Mouse (Mus musculus): ENCODE measurements around the gene Pot1a.

Pot1a gene

DNA sequence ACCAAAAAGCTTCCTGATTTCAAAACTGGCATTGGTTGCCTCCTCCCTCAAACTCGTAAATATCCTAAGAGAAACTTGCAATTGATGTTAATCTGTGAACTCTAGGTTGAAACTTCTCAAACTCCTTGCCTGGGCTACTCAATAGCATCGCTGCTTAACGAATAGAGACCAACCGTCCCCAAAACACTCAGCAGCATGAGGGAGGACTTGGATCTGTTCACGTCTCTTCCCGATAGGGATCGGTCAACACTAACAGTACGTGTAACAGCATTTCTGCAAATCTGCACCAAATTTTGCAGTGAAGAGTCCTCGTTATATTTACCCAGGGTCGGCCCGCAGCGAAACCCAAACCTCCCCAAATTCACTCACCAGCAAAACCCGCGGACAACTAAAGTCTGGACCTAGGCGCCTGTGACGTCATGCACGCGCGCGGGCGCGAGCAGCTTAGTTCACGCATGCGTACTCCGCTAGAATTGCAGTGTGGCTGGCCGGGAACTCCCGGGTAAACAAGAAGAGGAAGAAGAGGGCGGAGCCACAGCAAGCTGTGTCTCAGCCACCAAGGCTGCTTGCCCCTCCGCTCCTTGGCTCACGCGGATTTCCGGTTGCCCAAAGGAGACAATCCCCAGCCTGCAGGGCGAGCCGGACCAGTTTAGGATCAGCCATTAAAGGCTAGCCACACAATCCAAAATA is at the start of gene Pot1a:
Pot1a (minus strand) TSS at position 441 of the 690 bp plus-strand sequence.
- peak; percentile 93 to 97 for DNase-seq (ENCODE audit: low spot score in 2 of 2)

GRCm38 (mm10) chr6:25836261-25836660 is 27.2 kb upstream of the Pot1a start:
- no peak for DNase-seq (ENCODE audit: low spot score in 2 of 2)

GRCm38 (mm10) chr6:25806021-25806420 is 3.0 kb downstream of the Pot1a start:
- DNase-seq (ENCODE audit: low spot score in 2 of 2), result no peak

GRCm38 (mm10) chr6:25802269-25802668 is 6.8 kb downstream of the Pot1a start:
- DNase-seq (ENCODE audit: low spot score in 2 of 2), result no peak

GRCm38 (mm10) chr6:25801230-25801629 is 7.8 kb downstream of the Pot1a start:
- DNase-seq (ENCODE audit: low spot score in 2 of 2), result no peak

- no peak for DNase-seq (ENCODE audit: low spot score in 2 of 2)
Observed at GRCm38 (mm10) chr6:25768238-25768637, 40.8 kb downstream of the Pot1a start.

- DNase-seq (ENCODE audit: low spot score in 2 of 2), result no peak
Observed at GRCm38 (mm10) chr6:25767552-25767951, 41.5 kb downstream of the Pot1a start.

DNA sequence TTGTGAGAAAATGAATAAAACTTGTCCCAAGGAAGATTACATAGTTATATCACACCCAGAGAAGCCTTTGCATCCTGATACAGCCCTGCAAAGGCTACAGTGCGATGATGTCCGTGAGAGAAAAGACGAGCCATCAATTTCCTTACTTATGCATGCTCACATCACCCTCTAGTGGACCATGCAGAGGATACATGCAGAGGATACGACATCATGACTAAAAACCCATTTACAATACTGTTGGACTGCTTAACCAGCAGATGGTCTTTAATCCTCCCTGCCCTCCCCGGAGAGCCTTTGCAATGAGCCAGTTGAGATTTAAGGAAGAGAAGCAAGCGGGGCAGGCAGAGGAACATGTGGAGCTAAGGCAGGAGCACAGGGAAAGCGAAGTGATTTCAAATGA is 42.0 kb downstream of the Pot1a start:
- no peak for DNase-seq (ENCODE audit: low spot score in 2 of 2)

GRCm38 (mm10) chr6:25766283-25766682 is 42.8 kb downstream of the Pot1a start:
- DNase-seq (ENCODE audit: low spot score in 2 of 2), result no peak

DNA sequence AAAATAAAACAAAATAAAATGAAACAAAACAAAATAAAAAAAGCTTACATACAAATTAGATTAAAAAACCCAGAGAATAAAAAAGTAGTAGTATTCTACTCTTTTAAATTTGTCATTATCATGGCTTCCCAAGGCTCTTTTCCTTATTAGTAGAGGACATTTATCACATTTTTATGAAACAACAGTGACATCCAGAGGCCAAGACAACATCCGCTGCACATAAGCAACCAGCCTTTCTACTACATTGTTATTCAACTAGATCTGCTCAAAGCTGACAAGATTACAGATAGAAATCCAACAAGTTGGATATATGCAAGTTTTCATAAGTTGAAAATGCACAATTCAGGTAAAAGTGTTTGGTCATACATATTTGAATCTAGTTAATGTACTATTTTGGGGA is 56.4 kb downstream of the Pot1a start:
- DNase-seq (ENCODE audit: low spot score in 2 of 2), result no peak

DNA sequence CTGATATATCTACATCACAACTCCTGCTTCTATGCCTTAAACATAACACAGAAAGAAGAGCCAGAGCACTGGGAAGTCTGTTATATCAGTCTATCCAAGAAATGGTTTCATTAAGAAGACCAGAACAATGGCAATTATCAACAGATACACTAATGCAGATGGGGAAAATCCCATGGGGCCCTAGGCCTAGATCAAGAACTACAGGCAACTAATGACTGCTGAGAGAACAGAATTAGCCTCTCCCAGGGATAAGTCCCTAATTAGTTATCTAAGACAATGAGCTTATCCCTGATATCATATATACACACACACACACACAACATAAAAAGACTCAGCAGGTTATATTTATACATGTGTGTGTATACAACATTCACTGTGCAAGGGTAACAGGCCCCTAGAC is 72.5 kb downstream of the Pot1a start:
- no peak for DNase-seq (ENCODE audit: low spot score in 2 of 2)

- no peak for DNase-seq (ENCODE audit: low spot score in 2 of 2)
Observed at GRCm38 (mm10) chr6:25726560-25726959, 82.5 kb downstream of the Pot1a start.

DNA sequence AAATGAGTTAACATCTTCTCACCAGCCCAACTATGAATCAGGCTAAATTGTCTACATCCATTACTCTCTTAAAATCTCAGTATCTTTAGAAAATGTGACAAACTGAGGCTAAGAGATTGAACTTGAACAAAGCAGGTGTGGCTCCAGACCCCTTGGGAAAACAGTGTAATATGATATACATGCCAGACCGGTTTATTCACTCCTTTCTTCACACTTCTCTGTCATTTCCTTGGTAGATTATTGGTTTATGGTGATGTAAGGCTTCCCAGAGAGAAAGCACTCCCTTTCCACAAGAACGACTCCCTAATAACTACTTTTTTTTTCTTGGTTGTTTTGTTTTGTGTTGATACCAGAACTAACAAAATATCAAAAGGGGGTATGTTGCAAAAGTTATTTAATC is 98.4 kb downstream of the Pot1a start:
- no peak for DNase-seq (ENCODE audit: low spot score in 2 of 2)

GRCm38 (mm10) chr6:25709250-25709895 is 99.7 kb downstream of the Pot1a start:
- DNase-seq (ENCODE audit: low spot score in 2 of 2), result no peak

GRCm38 (mm10) chr6:25699956-25700355 is 109.1 kb downstream of the Pot1a start:
- no peak for DNase-seq (ENCODE audit: low spot score in 2 of 2)

Data from spleen, postnatal 10 days (tissue).